Mouse (Mus musculus): ENCODE results near the gene Gemin8.

GRCm38 (mm10) chrX:166236131-166236530, 65.9 kb downstream of the Gemin8 start:
- TF ChIP-seq CTCF (IDR thresholded peaks at IDR 0.05; ENCODE audit: low read depth, low read length): no peak
- no peak for TF ChIP-seq POLR2A (IDR thresholded peaks at IDR 0.05; ENCODE audit: borderline replicate concordance, low read depth, low read length)

Measured in bone marrow macrophage, adult 2 months (primary cell).